Mouse (Mus musculus) forebrain, embryonic 11.5 days (tissue): ENCODE measurements around the gene Chka. TPM values are rescaled to one million over a fixed set of nuclear protein-coding genes. Genes with fewer than 3 reads are reported as not detected.

Experiments
- ATAC-seq: fragments of 200-750 bp; cut with Nextera tagmentation; replicated peaks from 2 replicates; pipeline ENCODE4 v1.8.0; 2017; ENCODE audit warnings: moderate TSS enrichment; ENCODE audit not compliant: low FRiP score
- DNase-seq: peaks from one replicate; pipeline ENCODE4 v3.0.0-alpha.2; 2017; ENCODE audit warnings: low spot score
- H3K27ac ChIP-seq: fragments of 300-500 bp; sonication (generic); 2 replicates; pipeline ENCODE4 v1.5.1; 2014; ENCODE audit warnings: low read depth, low read length
- H3K27me3 ChIP-seq: fragments of 300-500 bp; sonication (generic); 2 replicates; pipeline ENCODE4 v1.6.1; 2014; ENCODE audit warnings: mild to moderate bottlenecking, low read length, mixed read lengths; ENCODE audit not compliant: control insufficient read depth, insufficient read depth
- H3K36me3 ChIP-seq: fragments of 300-500 bp; sonication (generic); 2 replicates; pipeline ENCODE4 v1.6.1; 2014; ENCODE audit warnings: mild to moderate bottlenecking, low read length, moderate library complexity, mixed read lengths; ENCODE audit not compliant: control insufficient read depth, insufficient read depth
- H3K4me1 ChIP-seq: fragments of 300-500 bp; sonication (generic); replicated peaks from 2 replicates; pipeline ENCODE4 v1.6.1; 2014; ENCODE audit warnings: low read length, mixed read lengths; ENCODE audit not compliant: control insufficient read depth, insufficient read depth
- H3K4me2 ChIP-seq: fragments of 300-500 bp; sonication (generic); 2 replicates; pipeline ENCODE4 v1.6.1; 2014; ENCODE audit warnings: low read depth, mild to moderate bottlenecking, low read length, moderate library complexity, mixed read lengths; ENCODE audit not compliant: severe bottlenecking
- H3K4me3 ChIP-seq: fragments of 300-500 bp; sonication (generic); 2 replicates; pipeline ENCODE4 v1.5.1; 2014; ENCODE audit warnings: low read depth, low read length
- H3K9ac ChIP-seq: fragments of 300-500 bp; sonication (generic); 2 replicates; pipeline ENCODE4 v1.6.1; 2014; ENCODE audit warnings: low read length
- H3K9me3 ChIP-seq: fragments of 300-500 bp; sonication (generic); 2 replicates; pipeline ENCODE4 v1.6.1; 2016; ENCODE audit warnings: low read length, mixed read lengths; ENCODE audit not compliant: control insufficient read depth
- WGBS: fragments of 180-500 bp; shearing (Covaris S2); extraction: QIAGEN DNeasy Blood & Tissue Kit; methylation state at CpG from one replicate; pipeline ENCODE4 v1.1.7; 2014; 5-methylcytosine and 5-hydroxymethylcytosine counted together
- polyA plus RNA-seq: library from polyadenylated mRNA; unstranded; fragments of >200 nt; fragmentation: Nextera tagmentation; extraction: Ambion mirVana; gene quantifications from 2 replicates; pipeline ENCODE4 v1.2.1, GENCODE M21; 2014

Gene Chka
- polyA plus RNA-seq, 1 experiment from 2014 or later, result 70.0 TPM

DNA sequence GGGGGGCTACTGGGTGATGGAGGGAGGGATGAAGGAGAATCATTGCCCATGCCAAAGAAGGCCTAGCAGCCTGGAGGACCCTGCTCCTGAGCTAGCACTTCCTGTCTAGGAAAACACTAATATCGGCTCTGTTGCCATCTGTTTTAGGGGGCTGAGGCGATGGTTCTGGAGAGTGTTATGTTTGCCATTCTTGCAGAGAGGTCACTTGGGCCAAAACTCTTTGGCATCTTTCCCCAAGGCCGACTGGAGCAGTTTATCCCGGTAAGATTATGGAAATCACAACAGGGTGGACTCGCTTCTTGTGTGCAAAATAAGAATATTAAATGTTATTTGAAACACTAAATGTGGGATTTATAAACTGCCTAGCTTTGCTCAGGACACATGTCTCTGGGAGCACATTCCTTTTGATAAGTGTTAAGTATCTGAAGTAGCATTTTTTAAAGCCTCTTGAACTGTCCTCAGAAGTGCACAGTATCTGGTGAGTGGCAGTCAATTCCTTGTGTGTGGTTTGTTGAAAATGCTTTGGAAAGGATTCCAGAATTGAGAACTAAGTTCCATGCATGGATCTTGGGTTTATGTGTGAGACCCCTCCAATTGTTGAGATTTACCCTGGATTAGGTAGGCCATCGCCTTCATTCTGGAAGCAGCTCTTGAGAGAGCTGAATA, 32.9 kb downstream of the Chka start:
- DNase-seq, result no peak
- Histone ChIP-seq H3K27ac (no peak overlapping the region), H3K9me3 (no peaks in the 10 kb centered on the region), H3K36me3 (no peaks in the 10 kb centered on the region; the same call in 1 of the 2 replicates), H3K4me3 (no peak overlapping the region), H3K9ac (no peak overlapping the region), H3K27me3 (no peaks in the 10 kb centered on the region), H3K4me1 (no peaks in the 10 kb centered on the region), H3K4me2 (no peak overlapping the region)
- 84% methylated on average over 6 of the region's 6 CpGs for WGBS
- ATAC-seq, result no peak

DNA sequence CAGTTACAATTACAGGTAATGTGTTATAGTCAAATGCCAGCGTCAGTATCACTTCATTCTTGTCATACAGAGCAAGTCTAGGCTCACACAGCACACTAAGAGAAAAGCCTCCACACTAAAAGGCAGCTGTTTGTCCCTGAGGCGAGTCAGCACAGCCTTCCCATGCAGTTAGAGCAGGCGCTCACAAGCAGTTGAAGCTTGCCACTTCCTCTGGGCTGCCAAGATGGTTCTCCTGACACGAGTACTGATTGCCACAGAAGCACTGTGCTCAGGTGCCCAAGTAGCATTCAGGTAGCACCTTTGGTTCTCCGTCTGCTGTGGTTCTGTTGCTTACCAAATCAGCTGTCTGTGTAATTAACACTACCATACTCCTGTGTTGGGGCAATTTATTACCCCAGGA, 37.5 kb downstream of the Chka start:
- no peaks in the 10 kb centered on the region for H3K9me3 ChIP-seq
- 89% methylated on average over 5 of the region's 5 CpGs for WGBS
- no peak overlapping the region for H3K27ac ChIP-seq
- no peak overlapping the region for H3K4me2 ChIP-seq
- DNase-seq (no peak), ATAC-seq (no peak)
- peaks cover 8% of the 10 kb centered on the region for H3K36me3 ChIP-seq
- no peak overlapping the region for H3K4me3 ChIP-seq
- no peaks in the 10 kb centered on the region for H3K4me1 ChIP-seq
- H3K27me3 ChIP-seq, result no peaks in the 10 kb centered on the region
- no peak overlapping the region for H3K9ac ChIP-seq

- H3K9ac ChIP-seq, result no peak overlapping the region
- H3K4me3 ChIP-seq, result no peak overlapping the region
- H3K36me3 ChIP-seq, result peaks cover 11% of the 10 kb centered on the region
- H3K4me2 ChIP-seq, result no peak overlapping the region
- ATAC-seq, result no peak
- H3K27ac ChIP-seq, result no peak overlapping the region
- peaks cover 3% of the 10 kb centered on the region; the same call in 1 of the 2 replicates for H3K4me1 ChIP-seq
- no peak for DNase-seq
- no peaks in the 10 kb centered on the region for H3K27me3 ChIP-seq
- WGBS, result 86% methylated on average over 8 of the region's 8 CpGs
- no peaks in the 10 kb centered on the region for H3K9me3 ChIP-seq
Observed at GRCm38 (mm10) chr19:3890181-3890580, 38.6 kb downstream of the Chka start.

DNA sequence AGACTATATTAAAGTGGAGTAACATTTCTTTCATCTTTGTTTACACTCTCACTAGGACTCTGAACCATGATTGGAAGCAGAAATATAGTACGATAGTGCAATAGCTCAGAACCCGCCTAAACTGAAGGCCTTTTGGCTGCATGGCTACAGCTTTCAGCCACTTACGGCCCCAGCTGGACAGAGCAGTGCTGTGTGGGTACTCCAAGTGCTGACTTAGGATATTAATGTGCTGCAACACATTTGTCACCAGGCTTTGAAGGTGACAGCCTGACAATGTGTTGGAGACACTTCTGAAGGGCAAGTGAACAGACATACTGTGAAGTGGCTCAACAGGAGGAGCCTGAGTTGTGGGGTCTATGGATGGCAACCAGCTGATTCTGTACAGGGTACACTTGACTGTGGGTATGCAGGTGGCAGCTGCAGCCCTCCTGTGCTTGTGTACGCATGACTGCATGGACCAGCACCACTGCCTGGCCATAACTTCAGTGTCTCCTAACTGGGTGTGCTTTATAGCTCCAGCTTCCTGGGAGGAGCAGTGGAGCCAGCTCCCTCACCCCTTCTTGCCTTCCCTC, 42.1 kb downstream of the Chka start:
- Histone ChIP-seq H3K9me3 (no peaks in the 10 kb centered on the region), H3K4me1 (peaks cover 4% of the 10 kb centered on the region; the same call in 1 of the 2 replicates), H3K27me3 (no peaks in the 10 kb centered on the region), H3K4me3 (no peak overlapping the region), H3K4me2 (no peak overlapping the region), H3K9ac (no peak overlapping the region), H3K36me3 (peaks cover 16% of the 10 kb centered on the region), H3K27ac (no peak overlapping the region)
- 97% methylated on average over 4 of the region's 4 CpGs for WGBS
- no peak for DNase-seq
- ATAC-seq, result no peak

DNA sequence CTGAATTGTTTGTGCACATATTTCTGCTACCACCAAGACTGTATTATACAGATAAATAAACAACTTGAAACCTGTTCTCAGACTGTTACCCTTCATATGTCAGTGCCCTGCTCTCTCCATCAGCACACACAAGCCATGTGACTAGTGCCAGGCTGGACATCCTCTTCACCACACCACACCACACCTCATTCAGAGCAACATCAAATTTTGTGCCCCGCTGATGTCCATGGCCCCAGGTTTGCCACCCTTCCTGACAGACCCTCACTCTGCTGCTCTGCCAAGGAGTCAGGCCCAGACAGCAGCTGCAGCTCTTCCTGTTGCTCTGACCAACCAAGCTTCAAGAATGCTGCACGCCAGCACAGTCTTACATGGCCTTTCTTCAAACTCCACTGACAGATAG, 42.7 kb downstream of the Chka start:
- 90% methylated on average over 2 of the region's 2 CpGs for WGBS
- Histone ChIP-seq H3K4me1 (peaks cover 4% of the 10 kb centered on the region; the same call in 1 of the 2 replicates), H3K9ac (no peak overlapping the region), H3K36me3 (peaks cover 16% of the 10 kb centered on the region), H3K4me3 (no peak overlapping the region), H3K27me3 (no peaks in the 10 kb centered on the region), H3K4me2 (no peak overlapping the region), H3K9me3 (no peaks in the 10 kb centered on the region), H3K27ac (no peak overlapping the region)
- no peak for ATAC-seq
- DNase-seq, result no peak

DNA sequence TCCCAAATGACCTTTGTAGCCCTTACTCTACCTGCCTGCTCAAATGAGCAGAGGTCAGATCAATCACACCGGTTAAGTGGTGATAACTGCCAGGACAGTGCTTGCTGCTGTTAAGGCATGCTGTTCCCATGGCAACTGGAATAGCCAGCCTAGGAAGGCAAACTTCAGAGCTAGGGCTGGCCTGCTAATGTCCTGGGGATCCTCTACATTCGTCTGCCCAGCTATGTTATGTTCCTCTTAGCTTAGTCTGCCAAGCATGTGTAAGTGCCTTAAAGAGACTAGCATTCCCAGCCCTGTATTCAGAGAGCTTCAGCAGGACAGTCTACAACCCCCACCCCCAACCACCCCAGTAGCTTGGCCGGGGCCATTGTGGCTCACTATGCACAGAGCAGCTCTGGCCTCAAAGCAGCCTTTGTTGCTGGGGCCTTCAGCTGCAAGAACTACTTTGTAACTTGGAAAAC, 43.6 kb downstream of the Chka start:
- H3K4me3 ChIP-seq, result no peak overlapping the region
- 37% methylated on average over 3 of the region's 3 CpGs for WGBS
- H3K36me3 ChIP-seq, result peaks cover 16% of the 10 kb centered on the region
- no peaks in the 10 kb centered on the region for H3K27me3 ChIP-seq
- H3K27ac ChIP-seq, result peak overlapping the region; percentile 41; the same call in 1 of the 2 replicates
- peaks cover 4% of the 10 kb centered on the region; the same call in 1 of the 2 replicates for H3K4me1 ChIP-seq
- DNase-seq (no peak), ATAC-seq (no peak)
- no peaks in the 10 kb centered on the region for H3K9me3 ChIP-seq
- H3K9ac ChIP-seq, result no peak overlapping the region
- H3K4me2 ChIP-seq, result no peak overlapping the region

- no peak for ATAC-seq
- Histone ChIP-seq H3K9me3 (no peaks in the 10 kb centered on the region), H3K27ac (no peak overlapping the region), H3K36me3 (peaks cover 16% of the 10 kb centered on the region), H3K4me1 (peaks cover 4% of the 10 kb centered on the region; the same call in 1 of the 2 replicates), H3K4me2 (no peak overlapping the region), H3K9ac (no peak overlapping the region), H3K4me3 (no peak overlapping the region), H3K27me3 (no peaks in the 10 kb centered on the region)
- 91% methylated on average over 10 of the region's 10 CpGs for WGBS
- DNase-seq, result no peak
Observed at GRCm38 (mm10) chr19:3896208-3896607, 44.6 kb downstream of the Chka start.

DNA sequence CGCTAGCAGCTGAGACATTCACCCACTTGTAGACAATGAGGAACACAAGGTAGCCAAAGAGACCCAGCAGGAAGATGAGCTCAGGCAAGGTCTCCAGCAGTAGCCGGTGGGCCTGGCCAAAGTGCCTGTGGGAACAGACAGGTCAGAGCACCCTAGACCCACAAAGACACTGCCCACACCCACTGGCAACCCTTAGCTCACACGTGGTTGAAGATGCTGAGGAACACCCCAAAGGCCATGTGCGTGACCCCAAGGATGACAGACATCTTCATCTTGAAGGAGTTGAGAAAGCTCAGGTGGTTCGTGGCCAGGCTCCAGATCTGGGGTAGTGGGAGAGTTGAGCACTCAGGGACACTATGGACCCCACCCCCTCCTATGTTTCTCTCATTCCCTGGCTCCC, 46.0 kb downstream of the Chka start:
- H3K36me3 ChIP-seq, result peaks cover 13% of the 10 kb centered on the region
- 95% methylated on average over 5 of the region's 5 CpGs for WGBS

More for the DNA sequence above, 46.0 kb downstream of the Chka start:
- Histone ChIP-seq H3K27me3 (no peaks in the 10 kb centered on the region), H3K4me1 (peaks cover 4% of the 10 kb centered on the region; the same call in 1 of the 2 replicates), H3K9me3 (no peaks in the 10 kb centered on the region), H3K4me2 (no peak overlapping the region), H3K9ac (no peak overlapping the region), H3K27ac (no peak overlapping the region), H3K4me3 (no peak overlapping the region)
- ATAC-seq (no peak), DNase-seq (no peak)
